Mouse (Mus musculus): ENCODE measurements at regions not wholly inside any gene's neighbourhood (a gene's known extent, or its start where the extent isn't known, plus 50 kb on each side); places are given as distances from the start of the nearest gene placed in this dataset.

- 8% methylated on average over 9 of the region's 9 CpGs for WGBS
- no peak for DNase-seq
- H3K4me3 ChIP-seq (replicated peaks; ENCODE audit: extremely low read depth, low read depth, low read length): no peak overlapping the region
- H3K4me1 ChIP-seq (ENCODE audit: control insufficient read depth, insufficient read depth, low read length): peaks cover 5% of the 10 kb centered on the region
- TF ChIP-seq CTCF (IDR thresholded peaks at IDR 0.05; ENCODE audit: insufficient read depth, low read length) (no peak), POLR2A (IDR thresholded peaks at IDR 0.05; ENCODE audit: borderline replicate concordance, extremely low read depth, low read depth, low read length) (no peak)
Measured at GRCm38 (mm10) chr2:116971666-116972613, 93.4 kb downstream of the Tmco5 start.

- 16% methylated on average over 6 of the region's 6 CpGs for WGBS
- Histone ChIP-seq H3K4me1 (ENCODE audit: control insufficient read depth, insufficient read depth, low read length) (peaks cover 6% of the 10 kb centered on the region), H3K4me3 (replicated peaks; ENCODE audit: extremely low read depth, low read depth, low read length) (no peak overlapping the region)
- DNase-seq: no peak
- TF ChIP-seq CTCF (IDR thresholded peaks at IDR 0.05; ENCODE audit: insufficient read depth, low read length): no peak
- TF ChIP-seq POLR2A (IDR thresholded peaks at IDR 0.05; ENCODE audit: borderline replicate concordance, extremely low read depth, low read depth, low read length): no peak
Measured at GRCm38 (mm10) chr2:116972614-116972985, 94.1 kb downstream of the Tmco5 start.

GRCm38 (mm10) chr2:116973441-116973840 is 95.0 kb downstream of the Tmco5 start:
- peaks cover 6% of the 10 kb centered on the region for H3K4me1 ChIP-seq (ENCODE audit: control insufficient read depth, insufficient read depth, low read length)
- H3K4me3 ChIP-seq (replicated peaks; ENCODE audit: extremely low read depth, low read depth, low read length): no peak overlapping the region
- WGBS: 78% methylated on average over 3 of the region's 3 CpGs
- TF ChIP-seq CTCF (IDR thresholded peaks at IDR 0.05; ENCODE audit: insufficient read depth, low read length): no peak
- no peak for TF ChIP-seq POLR2A (IDR thresholded peaks at IDR 0.05; ENCODE audit: borderline replicate concordance, extremely low read depth, low read depth, low read length)
- DNase-seq: no peak

- no peak for DNase-seq
- H3K4me3 ChIP-seq (replicated peaks; ENCODE audit: extremely low read depth, low read depth, low read length): no peak overlapping the region
- no peak for TF ChIP-seq POLR2A (IDR thresholded peaks at IDR 0.05; ENCODE audit: borderline replicate concordance, extremely low read depth, low read depth, low read length)
- TF ChIP-seq CTCF (IDR thresholded peaks at IDR 0.05; ENCODE audit: insufficient read depth, low read length): no peak
- WGBS: 75% methylated on average over 9 of the region's 9 CpGs
- H3K4me1 ChIP-seq (ENCODE audit: control insufficient read depth, insufficient read depth, low read length): peaks cover 6% of the 10 kb centered on the region
Measured at GRCm38 (mm10) chr2:116974152-116974551, 95.7 kb downstream of the Tmco5 start.

GRCm38 (mm10) chr2:116974569-116975060 is 96.1 kb downstream of the Tmco5 start:
- TF ChIP-seq CTCF (IDR thresholded peaks at IDR 0.05; ENCODE audit: insufficient read depth, low read length) (no peak), POLR2A (IDR thresholded peaks at IDR 0.05; ENCODE audit: borderline replicate concordance, extremely low read depth, low read depth, low read length) (no peak)
- no peak overlapping the region for H3K4me3 ChIP-seq (replicated peaks; ENCODE audit: extremely low read depth, low read depth, low read length)
- no peak for DNase-seq
- 64% methylated on average over 7 of the region's 7 CpGs for WGBS
- peaks cover 7% of the 10 kb centered on the region for H3K4me1 ChIP-seq (ENCODE audit: control insufficient read depth, insufficient read depth, low read length)

DNA sequence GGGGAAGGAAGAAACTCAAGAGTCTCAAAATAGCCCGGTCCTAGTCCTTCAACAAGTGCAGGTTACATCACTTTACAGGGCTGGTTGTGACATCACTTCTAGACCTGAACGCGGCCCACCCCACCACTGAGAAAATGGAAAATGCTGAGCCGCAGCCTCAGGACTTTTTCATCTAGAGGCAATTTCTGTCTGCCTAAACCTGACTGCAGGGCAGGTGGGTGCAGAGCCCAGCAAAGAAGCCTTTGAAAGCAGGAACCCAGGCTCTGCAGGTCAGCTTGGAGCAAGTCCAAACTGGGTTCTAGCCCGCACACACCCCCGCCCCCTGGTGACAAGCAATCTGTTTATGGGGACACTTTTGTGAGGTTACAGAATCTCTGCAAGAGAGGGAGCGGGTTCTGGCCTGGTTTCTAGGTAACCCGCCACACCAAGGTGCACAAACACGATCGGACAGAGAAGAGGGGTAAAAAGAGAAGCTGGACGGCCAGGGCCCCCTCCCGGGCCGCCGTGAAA is 96.7 kb downstream of the Tmco5 start:
- Histone ChIP-seq H3K4me1 (ENCODE audit: control insufficient read depth, insufficient read depth, low read length) (peaks cover 12% of the 10 kb centered on the region), H3K4me3 (replicated peaks; ENCODE audit: extremely low read depth, low read depth, low read length) (peak overlapping the region; percentile 60)
- no peak for DNase-seq
- WGBS: 7% methylated on average over 14 of the region's 14 CpGs
- TF ChIP-seq CTCF (IDR thresholded peaks at IDR 0.05; ENCODE audit: insufficient read depth, low read length) (no peak), POLR2A (IDR thresholded peaks at IDR 0.05; ENCODE audit: borderline replicate concordance, extremely low read depth, low read depth, low read length) (0 out of 2 replicates have a peak, but pooled peaks have one; percentile 10)

GRCm38 (mm10) chr2:116975601-116976431 is 97.3 kb downstream of the Tmco5 start:
- Histone ChIP-seq H3K4me1 (ENCODE audit: control insufficient read depth, insufficient read depth, low read length) (peaks cover 14% of the 10 kb centered on the region), H3K4me3 (replicated peaks; ENCODE audit: extremely low read depth, low read depth, low read length) (peak overlapping the region; percentile 60)
- peak; percentile 73 for DNase-seq
- under 1% methylated on average over 54 of the region's 54 CpGs for WGBS
- TF ChIP-seq POLR2A (IDR thresholded peaks at IDR 0.05; ENCODE audit: borderline replicate concordance, extremely low read depth, low read depth, low read length) (0 out of 2 replicates have a peak, but pooled peaks have one; percentile 3), CTCF (IDR thresholded peaks at IDR 0.05; ENCODE audit: insufficient read depth, low read length) (no peak)

- Histone ChIP-seq H3K4me3 (replicated peaks; ENCODE audit: extremely low read depth, low read depth, low read length) (no peak overlapping the region), H3K4me1 (ENCODE audit: control insufficient read depth, insufficient read depth, low read length) (peaks cover 17% of the 10 kb centered on the region)
- WGBS: 9% methylated on average over 6 of the region's 7 CpGs
- DNase-seq: no peak
- TF ChIP-seq POLR2A (IDR thresholded peaks at IDR 0.05; ENCODE audit: borderline replicate concordance, extremely low read depth, low read depth, low read length) (no peak), CTCF (IDR thresholded peaks at IDR 0.05; ENCODE audit: insufficient read depth, low read length) (no peak)
Measured at GRCm38 (mm10) chr2:116976432-116976750, 97.9 kb downstream of the Tmco5 start.

GRCm38 (mm10) chr2:116976951-116977503 is 98.5 kb downstream of the Tmco5 start:
- H3K4me3 ChIP-seq (replicated peaks; ENCODE audit: extremely low read depth, low read depth, low read length): no peak overlapping the region
- WGBS: 34% methylated on average over 9 of the region's 9 CpGs
- H3K4me1 ChIP-seq (ENCODE audit: control insufficient read depth, insufficient read depth, low read length): peaks cover 17% of the 10 kb centered on the region
- TF ChIP-seq POLR2A (IDR thresholded peaks at IDR 0.05; ENCODE audit: borderline replicate concordance, extremely low read depth, low read depth, low read length): no peak
- no peak for TF ChIP-seq CTCF (IDR thresholded peaks at IDR 0.05; ENCODE audit: insufficient read depth, low read length)
- DNase-seq: no peak

Measured in lung, adult 2 months (tissue).